Mouse (Mus musculus): ENCODE measurements at regions not wholly inside any gene's neighbourhood (a gene's known extent, or its start where the extent isn't known, plus 50 kb on each side); places are given as distances from the start of the nearest gene placed in this dataset.

GRCm38 (mm10) chr9:61510217-61510893, 138.2 kb downstream of the Tle3 start:
- Histone ChIP-seq H3K4me1 (ENCODE audit: control insufficient read depth, insufficient read depth, insufficient read length, low read length) (no peaks in the 10 kb centered on the region), H3K27ac (replicated peaks; ENCODE audit: low read depth, low read length) (no peak overlapping the region), H3K4me3 (ENCODE audit: insufficient read depth, low read depth, low read length) (no peak overlapping the region)

- Histone ChIP-seq H3K4me3 (ENCODE audit: insufficient read depth, low read depth, low read length) (no peak overlapping the region), H3K4me1 (ENCODE audit: control insufficient read depth, insufficient read depth, insufficient read length, low read length) (no peaks in the 10 kb centered on the region), H3K27ac (replicated peaks; ENCODE audit: low read depth, low read length) (no peak overlapping the region)
These were observed 137.5 kb downstream of the Tle3 start for GRCm38 (mm10) chr9:61509591-61510191.

DNA sequence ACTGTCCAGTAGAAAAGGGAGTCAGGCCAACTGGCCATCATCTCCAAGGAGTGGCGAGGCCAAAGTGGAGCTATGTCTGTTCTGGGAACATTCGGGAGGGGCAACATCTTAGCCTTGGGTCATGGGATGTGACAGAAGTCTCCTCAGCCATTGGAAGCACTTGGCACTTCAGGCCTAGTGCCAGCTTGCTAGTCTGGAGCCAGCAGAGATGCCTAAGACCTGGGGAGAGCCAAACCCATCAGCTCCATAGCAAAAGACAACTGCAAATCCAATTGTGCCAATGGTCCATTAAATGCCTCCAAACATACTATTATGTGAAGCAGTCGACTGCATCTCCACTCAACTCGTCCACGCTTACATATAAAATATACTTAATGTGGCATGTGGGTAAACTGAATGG, 136.9 kb downstream of the Tle3 start:
- Histone ChIP-seq H3K4me1 (ENCODE audit: control insufficient read depth, insufficient read depth, insufficient read length, low read length) (no peaks in the 10 kb centered on the region), H3K4me3 (ENCODE audit: insufficient read depth, low read depth, low read length) (no peak overlapping the region), H3K27ac (replicated peaks; ENCODE audit: low read depth, low read length) (no peak overlapping the region)

DNA sequence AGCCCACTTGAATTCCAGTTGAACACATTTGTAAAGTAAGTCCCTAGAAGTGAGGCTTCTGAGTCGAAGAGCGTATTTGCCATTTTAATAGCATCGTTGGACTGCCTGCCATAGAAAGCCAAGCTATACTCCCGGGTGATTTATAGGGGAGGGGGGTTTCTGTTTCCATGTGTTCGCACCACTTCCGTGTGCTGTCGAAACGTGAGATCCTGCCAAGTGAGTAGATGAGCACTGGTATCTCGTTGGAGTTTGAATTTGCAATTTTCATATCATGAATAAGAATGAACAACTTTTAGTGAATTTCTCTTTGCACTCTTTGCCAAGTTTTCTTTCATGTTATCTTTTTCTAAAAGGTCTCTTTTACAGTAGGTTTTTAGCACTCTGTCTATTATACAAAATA, 128.7 kb downstream of the Tle3 start:
- Histone ChIP-seq H3K27ac (replicated peaks; ENCODE audit: low read depth, low read length) (no peak overlapping the region), H3K4me1 (ENCODE audit: control insufficient read depth, insufficient read depth, insufficient read length, low read length) (no peaks in the 10 kb centered on the region), H3K4me3 (ENCODE audit: insufficient read depth, low read depth, low read length) (no peak overlapping the region)

DNA sequence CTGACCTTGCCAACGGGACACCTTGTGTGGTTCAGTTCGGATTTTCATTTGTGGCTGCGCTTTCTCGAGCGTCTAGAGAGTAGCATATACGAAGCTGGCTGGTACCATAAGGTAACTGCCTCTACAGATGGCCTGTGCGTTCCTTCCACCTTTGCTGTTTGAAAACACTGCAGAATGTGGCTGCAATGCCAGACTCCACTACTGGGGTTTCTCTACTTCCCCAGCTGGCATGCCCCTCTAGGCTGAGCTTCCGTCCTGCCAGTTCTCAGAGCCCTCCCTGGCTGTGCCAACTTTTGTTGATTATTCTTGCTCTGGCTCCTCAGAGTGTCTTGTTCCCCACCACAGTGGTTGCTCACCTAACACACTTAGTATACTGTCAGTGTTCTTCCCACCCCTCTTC, 120.7 kb downstream of the Tle3 start:
- Histone ChIP-seq H3K4me1 (ENCODE audit: control insufficient read depth, insufficient read depth, insufficient read length, low read length) (no peaks in the 10 kb centered on the region), H3K4me3 (ENCODE audit: insufficient read depth, low read depth, low read length) (no peak overlapping the region), H3K27ac (replicated peaks; ENCODE audit: low read depth, low read length) (no peak overlapping the region)

DNA sequence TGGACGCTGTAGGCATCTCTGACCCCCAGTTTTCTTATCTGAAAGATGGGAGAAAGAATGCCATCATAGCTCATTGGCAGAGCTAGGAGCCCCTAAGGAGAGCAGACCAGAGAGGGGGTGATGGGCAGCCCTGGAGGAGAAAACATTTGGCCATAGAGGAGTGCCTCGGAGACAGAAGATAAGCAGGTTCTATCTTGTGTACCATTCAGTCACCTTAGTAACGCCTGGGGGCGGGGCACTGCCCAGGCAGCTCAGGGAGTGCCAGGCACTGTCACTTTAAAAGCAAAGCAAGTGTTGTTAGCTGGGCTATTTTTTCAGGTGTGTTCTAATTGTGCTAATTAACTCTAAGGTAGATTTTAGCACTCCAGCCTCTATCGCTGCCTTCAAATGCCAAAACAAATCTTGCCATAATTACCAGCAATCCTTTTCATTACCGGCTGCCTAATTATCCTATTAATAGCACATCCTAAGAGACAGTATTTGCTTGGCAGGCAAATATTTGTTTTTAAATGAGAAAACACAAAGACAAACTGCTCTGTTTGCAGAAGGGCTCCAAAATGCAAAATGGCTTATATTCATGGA, 119.1 kb downstream of the Tle3 start:
- Histone ChIP-seq H3K4me3 (ENCODE audit: insufficient read depth, low read depth, low read length) (no peak overlapping the region), H3K4me1 (ENCODE audit: control insufficient read depth, insufficient read depth, insufficient read length, low read length) (no peaks in the 10 kb centered on the region), H3K27ac (replicated peaks; ENCODE audit: low read depth, low read length) (no peak overlapping the region)

DNA sequence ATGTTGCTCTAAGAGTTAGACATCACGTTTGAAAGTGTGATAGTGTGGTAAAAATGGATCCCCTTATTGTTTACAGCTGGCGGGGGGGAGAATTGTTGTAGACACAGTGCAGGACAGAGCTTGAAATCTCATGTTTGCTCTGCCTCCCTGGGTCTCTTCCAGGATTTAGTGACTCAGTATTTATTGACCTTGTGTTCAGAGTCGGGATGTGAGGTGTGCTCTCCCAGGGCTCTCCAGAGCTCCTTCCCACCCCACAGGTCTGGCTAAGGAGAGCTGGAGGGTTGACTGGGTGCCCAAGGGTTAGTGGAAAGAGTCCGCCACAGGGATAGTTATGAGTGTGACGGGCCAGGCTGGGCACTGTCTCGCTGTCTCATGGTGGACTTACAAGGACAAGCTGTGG, 117.8 kb downstream of the Tle3 start:
- Histone ChIP-seq H3K27ac (replicated peaks; ENCODE audit: low read depth, low read length) (no peak overlapping the region), H3K4me1 (ENCODE audit: control insufficient read depth, insufficient read depth, insufficient read length, low read length) (no peaks in the 10 kb centered on the region), H3K4me3 (ENCODE audit: insufficient read depth, low read depth, low read length) (no peak overlapping the region)

GRCm38 (mm10) chr9:61489147-61489546, 117.0 kb downstream of the Tle3 start:
- Histone ChIP-seq H3K4me1 (ENCODE audit: control insufficient read depth, insufficient read depth, insufficient read length, low read length) (no peaks in the 10 kb centered on the region), H3K4me3 (ENCODE audit: insufficient read depth, low read depth, low read length) (no peak overlapping the region), H3K27ac (replicated peaks; ENCODE audit: low read depth, low read length) (no peak overlapping the region)

DNA sequence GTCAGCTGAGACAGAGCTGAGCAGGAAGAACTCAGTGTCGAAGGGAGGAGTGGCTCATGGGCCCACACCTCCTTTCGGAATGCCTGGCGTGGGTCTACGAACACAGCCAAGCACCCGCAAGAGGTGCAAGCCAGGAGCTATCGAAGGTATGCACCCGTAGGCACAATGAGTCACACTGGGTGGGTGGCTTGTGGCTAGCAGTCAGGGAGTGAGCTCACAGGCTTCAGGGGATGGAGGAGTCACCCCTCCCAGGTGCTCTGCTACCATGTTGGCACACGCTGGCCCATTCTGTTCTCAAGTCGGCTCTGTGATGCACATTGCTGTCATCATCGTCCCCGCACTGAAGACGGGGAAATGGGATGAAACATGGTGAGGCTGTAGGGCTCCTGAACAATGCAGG, 115.7 kb downstream of the Tle3 start:
- Histone ChIP-seq H3K4me1 (ENCODE audit: control insufficient read depth, insufficient read depth, insufficient read length, low read length) (no peaks in the 10 kb centered on the region), H3K4me3 (ENCODE audit: insufficient read depth, low read depth, low read length) (no peak overlapping the region), H3K27ac (replicated peaks; ENCODE audit: low read depth, low read length) (no peak overlapping the region)

DNA sequence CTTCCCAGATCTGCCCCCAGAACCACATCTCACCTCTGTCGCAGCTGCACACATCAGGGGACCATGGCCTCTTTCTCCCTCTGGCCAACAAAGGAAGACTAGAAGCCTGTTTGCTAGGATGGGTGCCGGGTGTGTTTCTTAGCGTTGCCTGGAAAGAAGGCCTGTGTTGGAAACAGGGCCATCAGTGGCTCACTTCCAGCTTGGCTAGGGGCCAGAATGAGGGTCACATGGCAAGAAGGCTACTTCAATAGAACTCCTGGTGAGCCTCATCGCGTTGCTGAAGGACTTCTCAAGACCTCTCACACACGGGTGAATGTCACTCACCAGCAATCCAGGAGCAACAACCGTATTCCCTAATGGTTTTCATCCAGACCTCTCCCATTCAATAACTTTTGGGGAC, 115.0 kb downstream of the Tle3 start:
- H3K4me1 ChIP-seq (ENCODE audit: control insufficient read depth, insufficient read depth, insufficient read length, low read length): no peaks in the 10 kb centered on the region
- no peak overlapping the region for H3K4me3 ChIP-seq (ENCODE audit: insufficient read depth, low read depth, low read length)
- no peak overlapping the region for H3K27ac ChIP-seq (replicated peaks; ENCODE audit: low read depth, low read length)

DNA sequence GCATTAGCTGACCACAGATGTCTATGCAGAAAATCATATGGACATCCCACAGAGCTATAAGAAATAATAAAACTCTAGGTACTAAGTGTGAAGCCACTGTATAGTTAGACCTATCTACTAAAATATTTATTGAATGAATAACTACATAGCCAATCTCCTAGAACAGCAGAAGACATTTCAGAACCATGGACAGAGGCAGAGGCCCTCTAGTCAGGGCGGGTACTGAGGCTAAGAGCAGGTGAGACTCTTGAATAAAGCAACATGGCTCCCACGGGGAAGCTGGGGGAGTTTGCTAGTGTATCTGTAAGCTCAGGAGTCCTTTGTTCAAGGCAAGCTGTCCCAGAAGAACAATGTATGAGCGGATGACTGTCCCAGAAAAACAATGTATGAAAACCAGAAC, 112.2 kb downstream of the Tle3 start:
- Histone ChIP-seq H3K4me1 (ENCODE audit: control insufficient read depth, insufficient read depth, insufficient read length, low read length) (no peaks in the 10 kb centered on the region), H3K27ac (replicated peaks; ENCODE audit: low read depth, low read length) (no peak overlapping the region), H3K4me3 (ENCODE audit: insufficient read depth, low read depth, low read length) (no peak overlapping the region)

DNA sequence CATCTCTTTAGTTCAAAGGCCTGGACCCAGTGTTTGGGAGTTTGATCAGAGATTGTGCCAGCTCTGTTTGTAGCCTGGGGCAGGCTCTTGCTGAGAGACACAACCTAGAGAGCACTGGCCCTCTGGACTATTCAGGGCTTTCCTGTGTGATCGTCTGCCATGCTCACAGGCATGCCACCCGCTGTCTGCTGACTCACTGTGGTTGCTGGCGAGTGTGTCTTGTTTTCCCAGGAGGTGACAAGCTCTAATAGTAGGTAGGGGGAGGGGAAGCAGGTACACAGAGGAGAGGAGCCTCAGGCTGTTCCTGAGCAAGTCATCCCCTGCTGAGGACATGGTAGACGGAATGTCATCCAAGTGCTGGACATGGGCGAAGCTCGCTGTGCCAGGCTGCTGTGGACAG, 107.5 kb downstream of the Tle3 start:
- H3K4me3 ChIP-seq (ENCODE audit: insufficient read depth, low read depth, low read length): no peak overlapping the region
- no peaks in the 10 kb centered on the region for H3K4me1 ChIP-seq (ENCODE audit: control insufficient read depth, insufficient read depth, insufficient read length, low read length)
- H3K27ac ChIP-seq (replicated peaks; ENCODE audit: low read depth, low read length): no peak overlapping the region

DNA sequence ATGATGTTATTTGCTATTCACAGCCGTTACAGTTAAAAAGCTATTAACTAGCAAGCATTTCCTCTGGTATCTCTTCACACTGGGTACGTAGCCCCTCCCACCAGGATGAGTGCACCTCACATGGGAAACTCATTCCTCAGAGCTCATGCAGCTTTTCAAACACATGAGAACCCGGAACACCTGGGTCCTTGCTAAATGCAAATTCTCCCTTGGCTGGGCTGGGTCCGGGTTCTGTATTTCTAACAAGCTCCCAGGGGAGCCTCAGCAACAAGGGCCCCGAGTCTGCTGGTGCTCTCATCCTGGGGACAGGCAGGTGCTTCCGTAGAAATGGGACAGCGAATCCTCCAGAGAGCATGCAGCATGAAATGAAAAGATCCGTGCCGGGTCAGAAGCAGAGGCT, 106.7 kb downstream of the Tle3 start:
- Histone ChIP-seq H3K4me3 (ENCODE audit: insufficient read depth, low read depth, low read length) (no peak overlapping the region), H3K4me1 (ENCODE audit: control insufficient read depth, insufficient read depth, insufficient read length, low read length) (no peaks in the 10 kb centered on the region), H3K27ac (replicated peaks; ENCODE audit: low read depth, low read length) (no peak overlapping the region)

DNA sequence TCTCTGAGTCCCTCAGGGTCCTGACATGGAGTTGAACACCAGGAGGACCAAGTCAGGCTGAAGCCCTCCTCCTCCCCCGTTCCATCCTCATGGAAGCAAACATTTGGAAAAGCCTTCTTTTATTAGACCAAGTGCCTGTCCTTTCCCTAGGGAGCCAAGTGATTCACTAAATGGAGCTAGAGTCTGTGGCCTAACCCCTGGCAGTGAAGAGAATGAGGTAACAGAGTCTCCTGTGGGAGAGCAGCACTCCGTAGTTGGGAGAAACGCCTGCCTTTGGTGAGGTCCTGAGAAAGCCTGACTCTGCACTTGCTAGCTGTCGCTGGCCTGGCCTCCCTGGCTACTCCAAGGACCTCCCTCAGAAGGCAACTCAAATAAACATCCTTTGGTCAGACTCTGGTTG, 104.2 kb downstream of the Tle3 start:
- Histone ChIP-seq H3K27ac (replicated peaks; ENCODE audit: low read depth, low read length) (no peak overlapping the region), H3K4me3 (ENCODE audit: insufficient read depth, low read depth, low read length) (no peak overlapping the region), H3K4me1 (ENCODE audit: control insufficient read depth, insufficient read depth, insufficient read length, low read length) (no peaks in the 10 kb centered on the region)

- Histone ChIP-seq H3K27ac (replicated peaks; ENCODE audit: low read depth, low read length) (no peak overlapping the region), H3K4me3 (ENCODE audit: insufficient read depth, low read depth, low read length) (no peak overlapping the region), H3K4me1 (ENCODE audit: control insufficient read depth, insufficient read depth, insufficient read length, low read length) (no peaks in the 10 kb centered on the region)
These were observed 98.8 kb downstream of the Tle3 start for GRCm38 (mm10) chr9:61470815-61471505.
